Mouse (Mus musculus) midbrain, embryonic 11.5 days (tissue): ENCODE results near the gene Phf21a. TPM values are rescaled to one million over a fixed set of nuclear protein-coding genes. Genes with fewer than 3 reads are reported as not detected.

Experiments
- ATAC-seq: fragments of 200-750 bp; cut with Nextera tagmentation; 2 replicates; pipeline ENCODE4 v1.8.0; 2017; ENCODE audit warnings: moderate TSS enrichment, moderate library complexity; ENCODE audit not compliant: low FRiP score
- DNase-seq: peaks from one replicate; pipeline ENCODE4 v3.0.0; 2015; ENCODE audit warnings: low spot score; ENCODE audit errors: missing footprints
- H3K27ac ChIP-seq: fragments of 300-500 bp; sonication (generic); 2 replicates; pipeline ENCODE4 v1.5.1; 2014; ENCODE audit warnings: low read depth, low read length
- H3K27me3 ChIP-seq: fragments of 300-500 bp; sonication (generic); 2 replicates; pipeline ENCODE4 v1.6.1; 2014; ENCODE audit warnings: mild to moderate bottlenecking, low read length, moderate library complexity, mixed read lengths; ENCODE audit not compliant: control insufficient read depth, insufficient read depth
- H3K36me3 ChIP-seq: fragments of 300-500 bp; sonication (generic); 2 replicates; pipeline ENCODE4 v1.6.1; 2014; ENCODE audit warnings: mild to moderate bottlenecking, low read length, moderate library complexity, mixed read lengths; ENCODE audit not compliant: control insufficient read depth, insufficient read depth
- H3K4me1 ChIP-seq: fragments of 300-500 bp; sonication (generic); 2 replicates; pipeline ENCODE4 v1.6.1; 2014; ENCODE audit warnings: low read length; ENCODE audit not compliant: control insufficient read depth, insufficient read depth
- H3K4me2 ChIP-seq: fragments of 300-500 bp; sonication (generic); 2 replicates; pipeline ENCODE4 v1.6.1; 2014; ENCODE audit warnings: mild to moderate bottlenecking, moderate library complexity
- H3K4me3 ChIP-seq: fragments of 300-500 bp; sonication (generic); 2 replicates; pipeline ENCODE4 v1.5.1; 2014; ENCODE audit warnings: low read depth, low read length
- H3K9ac ChIP-seq: fragments of 300-500 bp; sonication (generic); 2 replicates; pipeline ENCODE4 v1.6.1; 2014; ENCODE audit warnings: low read length
- H3K9me3 ChIP-seq: fragments of 300-500 bp; sonication (generic); 2 replicates; pipeline ENCODE4 v1.6.1; 2016; ENCODE audit warnings: low read length; ENCODE audit not compliant: control insufficient read depth
- WGBS: fragments of 180-500 bp; shearing (Covaris S2); extraction: QIAGEN DNeasy Blood & Tissue Kit; methylation state at CpG from one replicate; pipeline ENCODE4 v1.1.7; 2014; 5-methylcytosine and 5-hydroxymethylcytosine counted together
- polyA plus RNA-seq: library from polyadenylated mRNA; unstranded; fragments of >200 nt; fragmentation: Nextera tagmentation; extraction: Ambion mirVana; gene quantifications from 2 replicates; pipeline ENCODE4 v1.2.1, GENCODE M21; 2014

Gene Phf21a
- polyA plus RNA-seq, 1 experiment from 2014 or later: 34.4 TPM

- Histone ChIP-seq H3K4me3 (no peak overlapping the region), H3K9me3 (no peaks in the 10 kb centered on the region), H3K9ac (no peak overlapping the region), H3K4me2 (no peak overlapping the region), H3K27ac (no peak overlapping the region), H3K4me1 (no peaks in the 10 kb centered on the region), H3K27me3 (no peaks in the 10 kb centered on the region), H3K36me3 (no peaks in the 10 kb centered on the region)
- DNase-seq (no peak), ATAC-seq (no peak)
- WGBS: 91% methylated on average over 6 of the region's 6 CpGs
Observed at GRCm38 (mm10) chr2:92221431-92221830, 128.5 kb downstream of the Phf21a start.

- ATAC-seq (no peak), DNase-seq (no peak)
- H3K36me3 ChIP-seq: no peaks in the 10 kb centered on the region; the same call in 1 of the 2 replicates
Observed at GRCm38 (mm10) chr2:92225592-92225991, 132.7 kb downstream of the Phf21a start.

GRCm38 (mm10) chr2:92229973-92230372, 137.1 kb downstream of the Phf21a start:
- H3K27me3 ChIP-seq: no peaks in the 10 kb centered on the region
- H3K4me2 ChIP-seq: no peak overlapping the region
- H3K4me1 ChIP-seq: no peaks in the 10 kb centered on the region
- DNase-seq (no peak), ATAC-seq (no peak)
- H3K4me3 ChIP-seq: no peak overlapping the region
- no peak overlapping the region for H3K27ac ChIP-seq
- WGBS: 92% methylated on average over 9 of the region's 9 CpGs
- no peak overlapping the region for H3K9ac ChIP-seq
- no peaks in the 10 kb centered on the region for H3K9me3 ChIP-seq
- H3K36me3 ChIP-seq: peaks cover 10% of the 10 kb centered on the region; the same call in 1 of the 2 replicates

More at GRCm38 (mm10) chr2:92225592-92225991, 132.7 kb downstream of the Phf21a start:
- Histone ChIP-seq H3K9me3 (no peaks in the 10 kb centered on the region), H3K9ac (no peak overlapping the region), H3K4me2 (no peak overlapping the region), H3K27ac (no peak overlapping the region), H3K4me3 (no peak overlapping the region), H3K27me3 (no peaks in the 10 kb centered on the region), H3K4me1 (no peaks in the 10 kb centered on the region)
- 79% methylated on average over 1 of the region's 1 CpGs for WGBS

- H3K9me3 ChIP-seq: no peaks in the 10 kb centered on the region
- H3K27me3 ChIP-seq: no peaks in the 10 kb centered on the region
- no peak overlapping the region for H3K27ac ChIP-seq
- no peaks in the 10 kb centered on the region for H3K4me1 ChIP-seq
- H3K36me3 ChIP-seq: peaks cover 14% of the 10 kb centered on the region
- H3K9ac ChIP-seq: no peak overlapping the region
- ATAC-seq (no peak), DNase-seq (no peak)
- no peak overlapping the region for H3K4me3 ChIP-seq
- no peak overlapping the region for H3K4me2 ChIP-seq
Observed at GRCm38 (mm10) chr2:92231706-92232105, 138.8 kb downstream of the Phf21a start.

GRCm38 (mm10) chr2:92234768-92235332, 141.9 kb downstream of the Phf21a start:
- H3K36me3 ChIP-seq: peaks cover 14% of the 10 kb centered on the region
- no peak for ATAC-seq
- 93% methylated on average over 5 of the region's 5 CpGs for WGBS

GRCm38 (mm10) chr2:92240299-92240698, 147.4 kb downstream of the Phf21a start:
- Histone ChIP-seq H3K4me3 (no peak overlapping the region), H3K9me3 (no peaks in the 10 kb centered on the region), H3K27me3 (no peaks in the 10 kb centered on the region), H3K36me3 (peaks cover 4% of the 10 kb centered on the region; the same call in 1 of the 2 replicates), H3K27ac (no peak overlapping the region), H3K9ac (no peak overlapping the region), H3K4me1 (no peaks in the 10 kb centered on the region), H3K4me2 (no peak overlapping the region)
- DNase-seq (no peak), ATAC-seq (no peak)
- 97% methylated on average over 2 of the region's 2 CpGs for WGBS

More at GRCm38 (mm10) chr2:92234768-92235332, 141.9 kb downstream of the Phf21a start:
- Histone ChIP-seq H3K9ac (no peak overlapping the region), H3K9me3 (no peaks in the 10 kb centered on the region), H3K4me2 (no peak overlapping the region), H3K27me3 (no peaks in the 10 kb centered on the region), H3K27ac (no peak overlapping the region), H3K4me3 (no peak overlapping the region), H3K4me1 (no peaks in the 10 kb centered on the region)
- DNase-seq: no peak

GRCm38 (mm10) chr2:92240816-92241215, 147.9 kb downstream of the Phf21a start:
- Histone ChIP-seq H3K4me1 (no peaks in the 10 kb centered on the region), H3K4me3 (no peak overlapping the region), H3K4me2 (no peak overlapping the region), H3K27ac (no peak overlapping the region), H3K36me3 (peaks cover 4% of the 10 kb centered on the region; the same call in 1 of the 2 replicates), H3K9me3 (no peaks in the 10 kb centered on the region), H3K27me3 (no peaks in the 10 kb centered on the region), H3K9ac (no peak overlapping the region)
- WGBS: 90% methylated on average over 2 of the region's 2 CpGs
- ATAC-seq: no peak
- DNase-seq: no peak

GRCm38 (mm10) chr2:92241317-92241716, 148.4 kb downstream of the Phf21a start:
- no peak for ATAC-seq
- WGBS: 90% methylated on average over 3 of the region's 3 CpGs

GRCm38 (mm10) chr2:92246112-92246511, 153.2 kb downstream of the Phf21a start:
- no peaks in the 10 kb centered on the region for H3K27me3 ChIP-seq
- no peak for DNase-seq
- H3K4me2 ChIP-seq: no peak overlapping the region
- no peaks in the 10 kb centered on the region; the same call in 1 of the 2 replicates for H3K36me3 ChIP-seq
- no peak for ATAC-seq
- no peaks in the 10 kb centered on the region for H3K9me3 ChIP-seq
- WGBS: 98% methylated on average over 1 of the region's 1 CpGs
- no peaks in the 10 kb centered on the region for H3K4me1 ChIP-seq
- H3K27ac ChIP-seq: no peak overlapping the region
- no peak overlapping the region for H3K9ac ChIP-seq
- no peak overlapping the region for H3K4me3 ChIP-seq

More at GRCm38 (mm10) chr2:92241317-92241716, 148.4 kb downstream of the Phf21a start:
- 0 out of 2 replicates have a peak, but pooled peaks cover under 1% of the 10 kb centered on the region for H3K36me3 ChIP-seq
- no peak overlapping the region for H3K27ac ChIP-seq
- H3K4me1 ChIP-seq: no peaks in the 10 kb centered on the region
- H3K9me3 ChIP-seq: no peaks in the 10 kb centered on the region
- H3K4me2 ChIP-seq: no peak overlapping the region
- no peak for DNase-seq
- H3K9ac ChIP-seq: no peak overlapping the region
- no peaks in the 10 kb centered on the region for H3K27me3 ChIP-seq
- no peak overlapping the region for H3K4me3 ChIP-seq
